Comparison of ENCODE assay signal across 23 mouse cellular contexts in genomic region chr16:43495175-43495818, GRCm38 (mm10).
"Had no signal": no experiment of that assay in that cellular context is flagged by ENCODE, and none has a peak within 500 bp of the region (broad histone marks: within the 10 kb centered on the region; RNA-seq: fewer than 3 reads in every experiment).

No protein-coding gene starts in this region.

- H3K27me3 ChIP-seq: lung, embryonic 15.5 days; midbrain, embryonic 12.5 days; neural tube, embryonic 13.5 days; neural tube, embryonic 15.5 days; stomach, embryonic 15.5 days had no signal

- ATAC-seq: liver, postnatal 0 days; lung, postnatal 0 days; midbrain, embryonic 16.5 days had no signal

- H3K4me1 ChIP-seq: lung, embryonic 15.5 days; neural tube, embryonic 15.5 days; stomach, embryonic 15.5 days had no signal

- H3K27ac ChIP-seq: lung, embryonic 15.5 days; macrophage; midbrain, embryonic 10.5 days; midbrain, embryonic 12.5 days; neural tube, embryonic 13.5 days; neural tube, embryonic 15.5 days; stomach, embryonic 15.5 days; stomach, postnatal 0 days had no signal

- H3K4me3 ChIP-seq: lung, embryonic 15.5 days; midbrain, embryonic 10.5 days; midbrain, embryonic 12.5 days; myocyte; neural tube, embryonic 13.5 days; neural tube, embryonic 15.5 days; stomach, embryonic 15.5 days had no signal

- DNase-seq: liver, postnatal 0 days; lung, adult 2 months; lung, postnatal 14 days; lung, postnatal 36 days; midbrain, embryonic 14.5 days; retina, postnatal 1 day; right cerebral cortex, adult 18-20 months; right cerebral cortex, postnatal 25 days; right cerebral cortex, postnatal 4 days; thymus, adult 2 months; thymus, postnatal 25 days; thymus, postnatal 4 days had no signal

- H3K9ac ChIP-seq: liver, postnatal 0 days; lung, embryonic 15.5 days; midbrain, embryonic 12.5 days; neural tube, embryonic 13.5 days; neural tube, embryonic 15.5 days; stomach, embryonic 15.5 days had no signal

- H3K4me2 ChIP-seq: lung, embryonic 15.5 days; midbrain, embryonic 12.5 days; neural tube, embryonic 13.5 days; neural tube, embryonic 15.5 days; stomach, embryonic 15.5 days had no signal

- H3K9me3 ChIP-seq: lung, embryonic 15.5 days; midbrain, embryonic 10.5 days; midbrain, embryonic 12.5 days; neural tube, embryonic 13.5 days; neural tube, embryonic 15.5 days; stomach, embryonic 15.5 days had no signal

- H3K36me3 ChIP-seq: lung, embryonic 15.5 days; midbrain, embryonic 10.5 days; midbrain, embryonic 12.5 days; neural tube, embryonic 13.5 days; neural tube, embryonic 15.5 days; stomach, embryonic 15.5 days had no signal
